Mouse (Mus musculus) gastrocnemius, adult 2 months (tissue): Measurements from ENCODE around the gene 2510002D24Rik. TPM values are rescaled to one million over a fixed set of nuclear protein-coding genes. Genes with fewer than 3 reads are reported as not detected.

Source experiments
- DNase-seq: peaks from one replicate; pipeline ENCODE4 v3.0.0; 2022
- H3K27ac ChIP-seq: fragments of 200-600 bp; 2 replicates; pipeline ENCODE4 v1.8.1; 2022; ENCODE audit warnings: mild to moderate bottlenecking
- H3K4me3 ChIP-seq: fragments of 200-600 bp; 2 replicates; pipeline ENCODE4 v1.8.1; 2022; ENCODE audit warnings: mild to moderate bottlenecking, moderate library complexity
- CTCF ChIP-seq: fragments of 200-600 bp; IDR thresholded peaks from 2 replicates; pipeline ENCODE4 v1.8.1; 2022; ENCODE audit warnings: antibody characterized with exemption, mild to moderate bottlenecking, moderate library complexity
- intact Hi-C: fragments of 180-260 bp; cut with DNase I; formaldehyde crosslinking; loops from one replicate; pipeline ENCODE4 v1.15.1; 2025
- long read RNA-seq, 2 experiments: library from polyadenylated mRNA; stranded (forward); transcript quantifications; one replicate each; pipeline ENCODE4 v2.0.0; 2021
- total RNA-seq, 2 experiments: library from RNA; stranded (reverse); gene quantifications; 2 replicates each; pipeline ENCODE4 v1.2.3; 2021

2510002D24Rik gene
- 10 to 100 TPM; 15.5 to 21.9 TPM for total RNA-seq
- long read RNA-seq, experiment 1, transcript 2510002D24Rik-201 (3 exons, 1,281 nt): major isoform, 29 of 34 reads
- long read RNA-seq, experiment 1, partial matches to known transcripts: 0 of 34 reads
- long read RNA-seq, experiment 1, other reads (novel, unspliced or antisense): 0 of 34 reads
- long read RNA-seq, experiment 2, transcript 2510002D24Rik-203 (2 exons, 930 nt): minor isoform, 7 of 35 reads
- long read RNA-seq, experiment 2, transcript 2510002D24Rik-201 (3 exons, 1,281 nt): major isoform, 26 of 35 reads
- long read RNA-seq, experiment 2, partial matches to known transcripts: 2 of 35 reads
- long read RNA-seq, experiment 2, other reads (novel, unspliced or antisense): 0 of 35 reads

DNA sequence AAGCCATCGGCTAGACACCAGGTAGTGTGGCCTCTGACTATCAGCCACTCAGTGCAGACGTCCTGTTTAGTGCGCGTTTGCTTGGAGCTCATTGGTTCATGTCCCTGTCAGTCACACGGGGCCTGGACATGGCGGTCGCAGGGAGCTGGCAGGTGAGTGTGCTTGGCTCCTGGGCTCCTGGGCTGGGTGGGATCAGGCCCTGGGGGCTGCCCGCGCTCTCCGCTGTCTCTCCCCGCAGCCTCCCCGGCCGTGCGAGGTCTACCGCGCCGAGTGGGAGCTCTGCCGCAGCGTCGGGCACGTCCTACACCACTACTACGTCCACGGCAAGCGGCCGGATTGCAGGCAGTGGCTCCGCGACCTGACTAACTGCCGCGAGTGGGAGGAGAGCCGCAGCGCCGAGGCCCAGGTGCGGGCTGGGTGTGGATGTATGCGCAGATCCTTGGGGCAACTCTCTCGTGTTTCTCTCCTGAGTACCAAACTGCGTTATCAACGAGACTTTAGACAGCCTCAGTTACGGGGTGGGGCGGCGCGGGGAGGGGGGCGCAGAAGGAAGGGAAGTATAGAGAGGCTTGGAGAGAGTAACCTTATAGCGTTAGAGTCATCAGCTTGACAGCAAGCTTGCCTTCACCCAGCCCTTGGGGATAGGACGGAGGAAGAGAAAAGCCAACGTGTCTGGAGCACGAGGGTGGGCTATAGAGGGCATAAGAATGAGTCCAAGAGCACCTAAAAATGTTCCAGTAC lies at the start of gene 2510002D24Rik, which contains the start of gene Gm28539:
TSS of gene 2510002D24Rik (plus strand) at position 111 of the 741 bp plus-strand sequence.
TSS of gene Gm28539 (plus strand) at position 117 of the 741 bp plus-strand sequence.
- no peak for TF ChIP-seq CTCF
- intact Hi-C loops: no loop called here
- Histone ChIP-seq H3K4me3 (peak within 1 kb of the TSS; percentile 87), H3K27ac (peak within 1 kb of the TSS; percentile 92)
- peak; percentile 96 for DNase-seq

DNA sequence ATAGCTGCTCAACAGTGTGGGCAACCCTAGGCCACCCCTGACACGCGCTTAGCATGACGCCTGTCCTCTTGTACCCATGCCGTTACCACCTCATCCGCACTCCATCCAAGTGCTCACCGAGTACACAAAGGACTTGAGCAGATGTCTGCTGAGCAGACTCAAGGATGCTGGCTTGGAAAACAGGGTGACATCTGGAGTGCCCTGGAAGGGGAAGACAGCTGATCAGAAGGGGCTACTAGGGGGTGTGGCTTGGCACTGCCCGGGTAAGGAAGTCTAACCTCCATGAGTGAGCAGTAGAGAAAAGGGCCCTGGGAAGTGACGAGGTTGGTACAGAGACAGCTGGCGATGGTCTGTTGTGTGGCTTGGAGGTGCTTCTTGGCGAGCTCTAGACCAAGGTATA lies 49.7 kb upstream of the 2510002D24Rik start:
- intact Hi-C loops: no loop called here
- Histone ChIP-seq H3K4me3 (no peak overlapping the region), H3K27ac (no peak overlapping the region)
- TF ChIP-seq CTCF: no peak
- no peak for DNase-seq

DNA sequence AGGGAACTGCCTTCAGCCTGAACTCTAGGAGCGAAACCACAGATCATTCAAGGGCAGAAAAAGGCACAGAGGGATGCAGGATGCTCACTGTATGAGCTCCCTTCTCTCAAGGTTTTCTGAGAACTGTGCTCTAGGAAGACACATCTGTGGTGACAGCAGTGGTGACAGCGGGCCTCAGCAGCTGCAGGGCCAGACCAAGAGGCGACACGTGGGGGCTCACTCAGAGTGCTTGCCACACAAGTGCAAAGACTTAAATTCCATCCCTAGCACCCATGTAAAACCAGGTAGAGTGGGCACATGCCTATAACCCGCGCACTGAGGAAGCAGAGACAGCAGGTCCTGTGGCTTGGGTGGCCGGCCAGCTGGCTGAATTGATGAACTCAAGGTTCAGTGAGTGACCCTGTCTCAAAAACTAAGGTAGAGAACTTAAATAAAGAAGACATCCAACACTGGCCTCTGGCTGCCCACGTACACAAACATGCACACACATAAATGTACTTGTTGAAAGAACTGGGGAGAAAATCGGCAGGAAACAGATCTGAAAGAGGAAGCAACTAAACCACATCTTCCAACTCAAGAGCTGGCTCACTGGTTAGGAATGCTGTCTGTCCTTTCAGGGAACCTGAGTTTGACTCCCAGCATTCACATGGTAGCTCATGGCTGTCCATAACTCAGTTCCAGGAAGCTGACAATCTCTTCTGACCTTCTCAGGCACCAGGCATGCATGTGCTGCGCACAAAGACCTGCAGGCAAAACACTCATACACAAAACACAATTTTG lies 47.6 kb upstream of the 2510002D24Rik start:
- no peak for TF ChIP-seq CTCF
- H3K27ac ChIP-seq: no peak overlapping the region
- no peak for DNase-seq
- H3K4me3 ChIP-seq: no peak overlapping the region
- intact Hi-C loops: no loop called here

DNA sequence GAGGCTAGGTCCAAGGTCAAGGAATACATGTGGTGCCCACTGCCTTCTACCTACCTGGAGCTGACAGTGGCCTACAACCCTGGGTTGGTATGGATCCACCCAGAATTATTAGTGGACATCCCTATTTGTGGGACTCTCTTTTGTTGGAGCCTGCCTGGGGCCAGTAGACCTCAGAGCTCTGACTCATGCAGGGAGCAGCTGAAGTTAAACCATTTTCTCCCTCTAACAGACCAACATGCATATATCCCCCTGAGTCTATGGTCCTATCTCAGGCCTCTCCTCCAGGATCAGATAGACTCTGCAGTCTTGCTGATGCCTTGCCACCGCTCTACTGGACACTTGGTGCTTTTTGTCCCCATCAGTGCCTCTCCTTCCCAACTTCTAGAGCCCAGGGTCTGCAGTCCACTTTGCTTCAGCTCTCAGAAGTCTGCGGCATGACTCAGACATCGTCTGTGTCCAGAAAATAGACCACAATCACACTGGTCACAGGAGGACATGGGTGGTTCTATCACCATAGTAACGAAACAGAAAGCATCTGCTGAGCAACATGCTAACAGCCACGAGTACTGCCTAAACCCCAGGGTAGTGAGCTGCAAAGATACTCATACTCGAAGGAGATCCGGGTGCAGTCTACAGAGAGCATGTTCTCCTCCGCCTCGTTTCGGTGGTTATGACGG lies 41.0 kb upstream of the 2510002D24Rik start:
- intact Hi-C loops: loop anchor here (5.0 kb wide), 1 partner anchor 168 kb away; the partner anchor contains the start of genes Gm49601 and Sept5
- no peak for TF ChIP-seq CTCF
- no peak overlapping the region for H3K4me3 ChIP-seq
- DNase-seq: no peak
- H3K27ac ChIP-seq: no peak overlapping the region

DNA sequence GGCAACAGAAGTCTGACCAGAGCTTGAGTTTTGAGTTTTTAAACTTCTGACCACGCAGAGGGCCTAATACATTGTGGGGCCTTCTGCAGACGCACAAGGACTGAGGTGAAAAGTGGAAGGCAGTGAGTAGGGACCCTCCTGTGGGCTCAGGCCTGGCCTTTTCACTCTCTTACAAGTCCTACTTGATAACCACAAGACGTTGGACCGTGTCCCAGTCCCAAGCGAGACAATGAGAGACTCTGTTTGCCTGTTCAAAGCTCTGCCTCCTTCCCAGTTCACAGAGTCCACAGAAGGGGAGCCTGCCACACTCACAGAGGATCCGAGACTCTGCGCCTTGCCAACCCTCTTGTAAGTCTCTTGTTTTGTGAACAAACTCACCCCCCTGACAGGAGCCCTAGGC lies 39.7 kb upstream of the 2510002D24Rik start:
- intact Hi-C loops: loop anchor here (5.0 kb wide), 1 partner anchor 169 kb away; the partner anchor contains the start of genes Gm49601 and Sept5
- no peak for DNase-seq
- no peak for TF ChIP-seq CTCF

DNA sequence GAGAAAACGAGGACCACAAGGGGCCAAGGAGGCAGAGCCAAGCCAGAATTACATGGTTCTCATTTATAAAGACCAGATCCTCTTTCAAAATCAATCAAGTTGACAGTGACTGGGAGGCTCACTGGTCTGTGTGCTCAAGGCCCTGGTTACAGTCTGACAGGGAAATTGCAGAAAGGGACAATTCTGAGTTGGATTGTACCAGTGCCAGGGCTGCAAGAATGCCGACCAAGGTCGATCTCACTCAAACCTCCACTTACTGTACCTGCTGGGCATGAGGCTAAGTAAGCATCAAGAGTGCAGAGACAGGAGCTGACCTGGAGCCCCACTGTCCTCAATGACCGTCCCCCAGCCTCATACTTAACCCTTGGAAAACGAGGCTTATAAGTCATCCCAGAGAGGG lies 38.2 kb upstream of the 2510002D24Rik start:
- no peak for DNase-seq
- intact Hi-C loops: loop anchor here (1.0 to 5.0 kb wide), 2 partner anchors 102 to 171 kb away; partner anchors contain the start of genes Gm49601 and Sept5
- no peak for TF ChIP-seq CTCF
- H3K4me3 ChIP-seq: no peak overlapping the region
- H3K27ac ChIP-seq: no peak overlapping the region

More for the DNA sequence above, 39.7 kb upstream of the 2510002D24Rik start:
- Histone ChIP-seq H3K27ac (no peak overlapping the region), H3K4me3 (no peak overlapping the region)

DNA sequence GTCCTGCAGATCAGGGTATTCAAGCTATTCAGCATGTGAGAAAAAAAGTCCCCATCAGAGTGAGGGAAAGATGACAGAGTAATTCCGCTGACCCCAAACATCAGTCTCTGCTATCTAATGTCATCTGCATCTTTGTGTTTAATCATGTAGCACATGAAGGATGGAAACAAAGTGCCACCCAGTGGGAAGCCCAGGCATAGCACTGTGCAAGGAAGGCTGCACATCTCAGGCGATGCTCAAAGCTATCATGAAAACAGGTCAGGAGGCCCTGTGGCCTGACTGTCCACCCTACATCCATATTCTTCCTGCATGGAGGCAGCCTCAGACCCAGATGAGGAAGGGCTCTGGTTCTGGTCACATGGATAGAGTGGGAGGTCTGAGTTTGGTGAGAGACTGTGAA lies 37.5 kb upstream of the 2510002D24Rik start:
- DNase-seq: peak; percentile 63
- Histone ChIP-seq H3K4me3 (no peak overlapping the region), H3K27ac (no peak overlapping the region)
- intact Hi-C loops: loop anchor here (1.0 to 5.0 kb wide), 2 partner anchors 103 to 172 kb away; partner anchors contain the start of genes Gm49601 and Sept5
- TF ChIP-seq CTCF: peak; percentile 95; the same call in 1 of the 2 replicates

DNA sequence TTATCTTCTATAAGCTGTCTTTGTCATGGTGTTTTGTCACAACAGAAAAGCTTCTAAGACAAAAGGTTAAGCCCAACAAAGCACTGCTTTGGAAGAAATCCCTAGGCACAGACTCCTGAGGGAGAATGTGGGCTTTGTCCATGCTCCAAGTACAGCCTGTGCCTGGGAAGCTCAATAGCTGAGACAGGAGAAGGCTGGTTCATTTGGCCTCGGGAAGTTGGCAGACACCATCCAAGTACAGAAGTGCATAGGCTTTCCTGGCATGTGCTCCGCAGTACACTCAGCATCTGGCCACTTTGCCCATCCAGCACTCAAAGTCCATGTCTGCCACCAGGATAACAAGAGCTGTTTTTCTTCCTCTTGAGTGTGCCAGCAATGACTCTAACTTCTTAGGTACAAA lies 30.6 kb upstream of the 2510002D24Rik start:
- no peak for TF ChIP-seq CTCF
- Histone ChIP-seq H3K27ac (no peak overlapping the region), H3K4me3 (no peak overlapping the region)
- no peak for DNase-seq
- intact Hi-C loops: no loop called here

DNA sequence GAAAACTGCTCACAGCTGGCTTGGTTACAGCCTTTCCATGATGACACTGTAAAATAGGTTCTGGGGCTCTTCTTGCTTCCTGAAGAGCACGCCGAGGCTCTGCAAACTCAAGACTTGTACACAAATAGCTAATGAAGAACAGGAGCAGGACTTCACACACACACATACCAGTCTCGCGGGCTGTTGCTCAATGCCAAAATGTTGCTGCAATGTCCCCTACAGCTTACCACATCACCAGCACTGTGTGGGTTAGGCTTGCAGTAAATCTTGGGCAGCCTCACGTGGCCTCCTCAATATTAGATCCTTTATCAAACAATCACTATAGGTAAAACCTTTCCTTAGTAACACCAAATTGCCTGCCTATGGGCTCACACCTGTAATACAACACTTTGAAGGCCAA lies 27.4 kb upstream of the 2510002D24Rik start:
- intact Hi-C loops: no loop called here
- DNase-seq: no peak
- TF ChIP-seq CTCF: no peak
- H3K27ac ChIP-seq: no peak overlapping the region
- H3K4me3 ChIP-seq: no peak overlapping the region

DNA sequence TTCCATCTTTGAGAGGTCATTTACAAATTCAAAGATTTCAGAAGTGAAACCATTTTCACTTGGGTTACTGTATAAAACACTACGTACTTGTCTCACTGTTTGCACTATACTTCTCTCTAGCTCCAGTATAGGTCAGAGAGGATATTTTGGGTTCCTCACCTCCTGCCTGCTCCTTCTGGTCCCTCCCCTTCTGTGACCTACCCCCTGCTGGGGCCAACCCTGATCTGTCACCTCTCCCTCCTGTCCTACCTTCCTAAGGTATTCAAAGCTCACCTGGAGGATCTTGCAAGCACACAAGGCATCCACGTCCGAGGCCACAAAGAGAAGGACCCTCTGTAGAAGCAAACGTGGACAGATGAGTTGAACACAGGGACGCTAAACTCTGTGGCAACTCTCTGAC lies 25.3 kb upstream of the 2510002D24Rik start:
- intact Hi-C loops: loop anchor here (5.0 kb wide), 1 partner anchor 66 kb away; the partner anchor contains the start of genes Hira and Mrpl40
- no peak for TF ChIP-seq CTCF
- no peak for DNase-seq
- Histone ChIP-seq H3K4me3 (peak overlapping the region; percentile 99), H3K27ac (peak overlapping the region; percentile 96)
